ENCODE assay signal across 27 mouse cellular contexts in the genomic region with DNA sequence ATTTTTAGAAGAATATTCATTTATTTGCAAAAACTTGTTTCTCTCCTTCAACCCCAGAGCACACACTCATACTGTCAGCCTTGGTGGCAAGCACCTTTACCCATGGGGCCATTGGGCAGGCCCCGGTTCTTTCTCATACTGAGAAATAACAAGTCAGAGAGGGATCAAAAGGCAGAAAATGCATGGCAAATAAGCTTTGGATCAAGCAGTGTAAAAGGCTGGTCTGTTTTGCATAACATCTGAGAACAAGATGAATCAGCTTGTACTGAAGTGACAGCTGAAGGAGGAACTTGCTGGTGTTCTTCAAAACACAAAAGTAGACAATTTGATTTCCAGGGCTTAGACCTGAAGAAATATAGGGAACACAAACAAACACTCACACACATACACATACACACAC.
"Had no signal": no experiment of that assay in that cellular context is flagged by ENCODE, and none has a peak within 500 bp of the region (broad histone marks: within the 10 kb centered on the region; RNA-seq: fewer than 3 reads in every experiment).

No protein-coding gene starts in this region.

- H3K9me3 ChIP-seq: heart, embryonic 12.5 days; hindbrain, embryonic 10.5 days; hindbrain, embryonic 12.5 days; intestine, embryonic 15.5 days; limb, embryonic 10.5 days; limb, embryonic 12.5 days; liver, embryonic 13.5 days; liver, embryonic 15.5 days had no signal

- H3K4me2 ChIP-seq: heart, embryonic 12.5 days; hindbrain, embryonic 12.5 days; hindbrain, embryonic 14.5 days; intestine, embryonic 15.5 days; limb, embryonic 12.5 days; liver, embryonic 11.5 days; liver, embryonic 13.5 days; liver, embryonic 15.5 days had no signal

- H3K27me3 ChIP-seq: heart, embryonic 12.5 days; hindbrain, embryonic 12.5 days; intestine, embryonic 15.5 days; limb, embryonic 12.5 days; liver, embryonic 13.5 days; liver, embryonic 15.5 days had no signal

- H3K27ac ChIP-seq: gastrocnemius, adult 2 months; heart, adult 2 months; hindbrain, embryonic 10.5 days; hindbrain, embryonic 12.5 days; hindbrain, embryonic 14.5 days; intestine, embryonic 15.5 days; left cerebral cortex, adult 2 months; limb, embryonic 10.5 days; limb, embryonic 12.5 days; liver, embryonic 13.5 days; liver, embryonic 15.5 days had no signal

- H3K9ac ChIP-seq: heart, embryonic 12.5 days; hindbrain, embryonic 12.5 days; hindbrain, embryonic 14.5 days; intestine, embryonic 15.5 days; limb, embryonic 12.5 days; liver, embryonic 13.5 days; liver, embryonic 15.5 days had no signal

- DNase-seq: gastrocnemius, adult 2 months; gastrocnemius, postnatal 10 days; gastrocnemius, postnatal 25 days; heart, adult 2 months; heart, postnatal 10 days; heart, postnatal 4 days; kidney, adult 18-20 months; kidney, adult 8-10 months; kidney, postnatal 10 days; kidney, postnatal 25 days; kidney, postnatal 4 days; layer of hippocampus, adult 9-11 months; liver; liver, embryonic 13.5 days had no signal

- ATAC-seq: hindbrain, embryonic 16.5 days; inflammation-experienced regulatory T-cells, adult 6 months; intestine, embryonic 15.5 days; intestine, postnatal 0 days had no signal

- H3K36me3 ChIP-seq: heart, embryonic 12.5 days; hindbrain, embryonic 10.5 days; hindbrain, embryonic 12.5 days; intestine, embryonic 15.5 days; limb, embryonic 10.5 days; limb, embryonic 12.5 days; liver, embryonic 13.5 days; liver, embryonic 15.5 days had no signal

- H3K4me1 ChIP-seq: intestine, embryonic 15.5 days; limb, embryonic 10.5 days; limb, embryonic 12.5 days; liver, embryonic 13.5 days; liver, embryonic 15.5 days had no signal

- H3K4me3 ChIP-seq: gastrocnemius, adult 2 months; heart, adult 2 months; heart, embryonic 12.5 days; hindbrain, embryonic 10.5 days; hindbrain, embryonic 12.5 days; intestine, embryonic 15.5 days; left cerebral cortex, adult 2 months; limb, embryonic 10.5 days; limb, embryonic 12.5 days; liver, embryonic 13.5 days; liver, embryonic 15.5 days had no signal
